Mouse (Mus musculus): ENCODE results near the gene Fgg. TPM values are rescaled to one million over a fixed set of nuclear protein-coding genes. Genes with fewer than 3 reads are reported as not detected.

Gene Fgg
- polyA plus RNA-seq, 1 experiment from 2014 or later = 0.71 TPM

GRCm38 (mm10) chr3:83055281-83056038 is 47.9 kb downstream of the Fgg start, which contains the start of gene Plrg1:
Plrg1 (plus strand) TSS chr3:83055522.
- peak within 1 kb of the TSS; percentile 91 for H3K4me3 ChIP-seq (replicated peaks)
- peak within 1 kb of the TSS; percentile 91 for H3K4me2 ChIP-seq (replicated peaks)
- peaks cover 11% of the 10 kb centered on the region for H3K4me1 ChIP-seq (replicated peaks)
- H3K9ac ChIP-seq (replicated peaks) = peak within 1 kb of the TSS; percentile 85
- peak; percentile 99 for ATAC-seq
- H3K9me3 ChIP-seq = no peaks in the 10 kb centered on the region
- WGBS = under 1% methylated on average over 61 of the region's 61 CpGs
- H3K27ac ChIP-seq = peak within 1 kb of the TSS; percentile 80
- H3K36me3 ChIP-seq = peaks cover 33% of the 10 kb centered on the region
- H3K27me3 ChIP-seq = no peaks in the 10 kb centered on the region

- no peaks in the 10 kb centered on the region for H3K27me3 ChIP-seq
- ATAC-seq = no peak
- H3K4me2 ChIP-seq (replicated peaks) = no peak overlapping the region
- no peak overlapping the region for H3K9ac ChIP-seq (replicated peaks)
- H3K9me3 ChIP-seq = no peaks in the 10 kb centered on the region
- H3K27ac ChIP-seq = no peak overlapping the region
- WGBS = 90% methylated on average over 2 of the region's 2 CpGs
- H3K4me3 ChIP-seq (replicated peaks) = peak overlapping the region; percentile 91; the same call in 1 of the 2 replicates
- peaks cover 49% of the 10 kb centered on the region for H3K36me3 ChIP-seq
- H3K4me1 ChIP-seq (replicated peaks) = peaks cover 11% of the 10 kb centered on the region
Observed at GRCm38 (mm10) chr3:83057046-83057445, 49.5 kb downstream of the Fgg start.

Other genes with a start within 250 kb of the Fgg start
- gene Rbm46, start 131.2 kb upstream of the Fgg start, polyA plus RNA-seq (2015; fragmentation: Nextera tagmentation; extraction: Ambion mirVana) = 1.3 and 1.8 TPM in 2 replicates
- gene Lrat, start 103.8 kb upstream of the Fgg start, polyA plus RNA-seq (2015; fragmentation: Nextera tagmentation; extraction: Ambion mirVana) = 0.04 and 0.10 TPM in 2 replicates
- gene Fga, start 18.4 kb downstream of the Fgg start, polyA plus RNA-seq (2015; fragmentation: Nextera tagmentation; extraction: Ambion mirVana) = 0.09 TPM in 1 of 2 replicates, not detected in the other
- gene Fgb, start 42.1 kb downstream of the Fgg start, polyA plus RNA-seq (2015; fragmentation: Nextera tagmentation; extraction: Ambion mirVana) = 0.11 TPM in 1 of 2 replicates, not detected in the other
- gene Plrg1, start 47.8 kb downstream of the Fgg start, polyA plus RNA-seq (2015; fragmentation: Nextera tagmentation; extraction: Ambion mirVana) = 115 and 119 TPM in 2 replicates
- 0.38 and 0.49 TPM in 2 replicates for gene Dchs2, start 120.2 kb downstream of the Fgg start, polyA plus RNA-seq (2015; fragmentation: Nextera tagmentation; extraction: Ambion mirVana)

Measured in midbrain, embryonic 13.5 days (tissue).